Mouse (Mus musculus): ENCODE measurements around the gene Tmem151b.

Gene Tmem151b

DNA sequence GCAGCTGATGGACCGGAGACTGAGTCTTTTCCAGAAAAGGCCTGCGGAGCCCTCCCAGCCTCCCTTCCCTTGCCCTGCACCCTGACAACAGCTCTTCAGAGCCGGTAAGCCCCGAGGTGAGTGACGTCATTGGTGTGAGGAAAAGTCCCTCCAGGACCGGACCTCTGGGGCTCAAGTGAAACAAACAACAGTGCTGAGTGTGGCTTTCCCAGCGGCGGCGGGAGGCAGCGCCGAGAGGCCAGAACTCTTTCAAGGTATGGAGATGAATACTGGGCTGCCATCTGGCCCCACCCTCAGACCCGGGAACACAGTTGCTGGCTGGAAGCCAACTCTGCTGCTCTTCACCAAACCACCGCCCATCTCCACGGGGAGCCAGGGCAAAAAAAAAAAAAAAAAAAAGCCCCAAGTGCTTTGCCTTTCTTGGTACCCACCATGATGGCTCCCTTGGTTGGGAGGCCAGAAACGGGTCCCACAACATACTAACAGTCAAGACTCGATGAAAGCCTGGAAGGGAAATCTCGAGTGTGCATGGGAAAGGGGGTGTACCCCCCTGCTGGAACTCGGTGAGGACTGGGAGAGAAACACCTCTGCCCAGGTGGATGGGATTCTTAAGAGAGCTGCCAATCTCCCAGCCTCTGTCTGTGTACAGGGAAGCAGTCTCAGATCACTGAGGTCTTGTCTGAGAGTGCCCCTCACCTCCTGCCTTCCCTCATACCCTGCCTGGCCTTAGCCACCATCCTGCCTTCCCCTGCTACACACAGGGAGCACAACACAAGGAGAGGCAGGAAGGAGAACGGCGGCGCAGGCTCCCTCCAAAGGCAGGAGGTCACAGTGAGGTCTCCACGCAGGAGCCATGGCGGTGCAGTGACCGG, 5.2 kb downstream of the Tmem151b start:
- DNase-seq: peak; percentile 76

DNA sequence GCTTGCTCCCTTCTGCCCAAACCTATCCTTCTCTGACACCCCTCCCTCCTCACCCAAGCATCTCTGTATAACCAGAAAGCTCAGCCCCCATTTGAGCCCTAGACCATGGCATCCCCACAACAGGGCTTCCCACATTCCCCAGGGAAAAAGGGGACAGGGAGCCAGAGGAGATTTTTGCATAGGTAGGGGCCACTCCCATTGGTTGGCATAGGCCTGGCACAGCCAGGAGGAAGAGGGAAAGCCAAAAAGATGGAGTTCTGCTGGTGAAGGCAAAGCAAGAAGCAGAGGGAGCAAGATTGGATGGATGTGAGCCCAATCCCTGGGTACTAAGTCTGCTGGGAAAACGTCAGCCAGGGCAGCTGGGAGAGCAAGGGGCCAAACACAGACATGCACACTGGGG, 6.4 kb downstream of the Tmem151b start:
- peak; percentile 67 for DNase-seq

DNA sequence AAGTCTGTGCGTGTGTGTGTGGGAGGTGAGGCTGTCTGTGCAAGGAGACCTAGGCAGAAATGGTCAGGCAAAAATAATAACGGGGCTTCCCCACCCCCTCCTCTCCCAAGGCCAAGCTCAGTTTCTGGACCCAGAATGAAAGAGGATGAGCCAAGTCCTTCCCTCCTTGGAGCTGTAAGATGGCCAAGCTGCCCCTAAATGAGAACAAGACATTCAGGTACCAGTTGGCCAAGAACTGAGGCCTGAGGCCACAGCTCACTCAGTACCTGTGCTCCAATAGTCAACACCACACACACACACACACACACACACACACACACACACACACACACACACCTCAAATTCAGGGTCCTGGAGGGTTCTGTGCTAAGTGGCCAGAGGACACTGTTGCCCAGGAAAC, 6.8 kb downstream of the Tmem151b start:
- peak; percentile 78 for DNase-seq

DNA sequence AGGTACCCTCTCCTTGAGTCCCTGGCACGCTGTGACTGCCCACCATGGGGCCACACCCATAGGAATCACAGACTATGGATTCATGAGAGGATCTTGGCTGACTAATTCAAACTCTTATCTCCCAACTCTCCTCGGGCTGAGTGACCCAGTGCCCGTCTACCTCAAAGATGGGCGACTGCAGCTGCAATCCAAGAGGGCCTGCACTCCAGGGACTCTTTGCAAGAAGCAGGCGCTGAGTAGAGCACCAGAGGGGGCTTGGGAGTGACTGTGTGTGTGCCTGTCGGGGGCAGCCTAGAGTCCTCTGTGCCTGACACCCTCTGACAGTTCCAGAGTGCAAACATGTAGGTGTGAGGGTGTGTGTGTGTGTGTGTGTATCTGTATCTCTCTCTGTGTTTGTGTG, 7.3 kb downstream of the Tmem151b start:
- peak; percentile 49 for DNase-seq

DNA sequence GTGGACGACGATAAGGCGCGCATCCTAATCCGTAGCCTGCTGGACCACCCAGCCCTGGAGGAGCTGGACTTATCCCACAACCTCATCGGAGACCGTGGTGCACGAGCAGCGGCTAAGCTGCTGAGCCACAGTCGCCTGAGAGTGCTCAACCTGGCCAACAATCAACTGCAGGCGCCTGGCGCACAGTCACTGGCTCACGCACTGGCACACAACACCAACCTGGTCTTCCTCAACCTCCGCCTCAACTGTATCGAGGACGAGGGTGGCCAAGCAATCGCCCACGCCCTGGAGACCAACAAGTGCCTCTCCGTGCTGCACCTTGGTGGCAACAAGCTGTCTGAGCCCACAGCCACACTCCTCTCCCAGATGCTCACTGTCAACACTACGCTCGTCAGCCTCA, 9.8 kb downstream of the Tmem151b start:
- DNase-seq: peak; percentile 49

DNA sequence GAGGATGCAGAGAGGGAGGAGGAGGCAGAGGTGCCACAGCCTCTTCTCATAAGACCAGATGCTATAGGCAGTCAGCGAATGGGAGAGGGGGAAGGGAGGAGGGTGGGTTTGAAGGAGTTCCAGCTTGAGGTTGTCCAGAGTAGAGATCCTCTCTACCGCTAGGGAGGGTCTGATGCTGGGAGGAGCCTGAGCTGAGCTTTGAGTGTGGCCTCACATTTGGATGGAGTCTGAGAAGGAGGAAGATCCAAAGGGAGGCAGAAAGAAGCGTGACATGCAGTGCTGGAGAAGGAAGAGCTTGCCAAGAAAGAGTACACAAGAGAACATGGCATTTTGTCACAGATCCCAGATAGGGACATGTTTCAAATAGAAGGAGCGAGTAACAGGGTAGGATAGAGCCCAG, 11.1 kb downstream of the Tmem151b start:
- DNase-seq: no peak

DNA sequence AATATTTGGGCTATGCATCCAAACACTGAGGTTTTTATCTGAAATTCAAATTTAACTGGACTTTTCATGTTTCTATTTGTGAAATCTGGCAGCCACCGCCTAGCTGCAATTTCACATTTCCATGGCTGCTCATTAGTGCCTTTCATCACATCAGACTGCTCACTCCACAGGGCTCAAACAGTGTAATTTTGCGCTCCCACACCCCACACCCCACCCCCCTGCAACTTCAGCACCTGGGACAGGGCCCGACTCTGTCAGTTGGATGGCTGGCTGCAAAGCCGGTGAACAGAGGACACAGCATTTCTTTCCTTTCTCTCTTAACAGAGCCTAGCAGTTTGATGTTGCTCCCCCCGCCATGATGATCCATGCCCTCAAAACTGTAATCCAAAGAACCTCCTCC, 13.2 kb downstream of the Tmem151b start:
- no peak for DNase-seq

DNA sequence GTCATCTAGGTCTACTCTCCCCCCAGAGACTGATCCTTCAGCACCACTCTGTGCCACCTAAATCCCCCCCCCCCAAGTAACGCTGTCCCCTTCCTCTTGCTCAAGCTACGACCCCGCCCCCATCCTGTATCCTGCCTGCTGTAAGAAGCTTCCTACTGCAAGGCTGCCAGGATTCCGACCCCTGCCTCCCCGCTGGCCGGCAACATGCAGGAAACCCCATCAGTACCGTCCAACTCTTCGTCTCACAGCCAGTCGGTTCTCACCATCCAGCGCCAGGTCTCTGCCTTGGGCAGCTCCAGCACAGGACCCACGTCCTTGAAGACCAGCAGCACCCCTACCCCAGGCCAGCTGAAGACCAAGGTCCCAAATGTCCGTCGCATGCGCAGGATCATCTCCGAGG, 16.6 kb downstream of the Tmem151b start:
- no peak for DNase-seq

DNA sequence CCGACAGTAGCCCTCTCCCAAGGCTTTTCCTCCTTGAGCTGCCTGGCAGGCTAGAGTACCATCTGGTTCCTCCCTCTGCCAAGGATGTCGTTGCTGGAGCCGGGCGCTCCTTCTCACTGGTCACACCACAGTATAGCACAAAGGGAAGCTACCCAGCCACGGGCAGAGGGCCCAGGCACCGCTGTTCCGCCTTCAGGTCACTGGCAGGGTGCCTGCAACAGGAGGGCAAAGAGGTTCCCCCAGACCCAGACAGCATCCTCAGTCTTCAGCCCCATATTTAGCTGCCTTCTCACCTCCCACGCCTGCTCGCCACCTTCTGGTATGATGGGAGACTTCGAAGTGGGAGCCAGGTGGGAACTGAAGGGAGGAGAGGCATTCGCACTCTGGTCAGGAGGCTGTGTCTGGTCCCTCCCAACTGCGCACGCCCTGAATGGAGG, 19.1 kb downstream of the Tmem151b start:
- DNase-seq: peak; percentile 94

DNA sequence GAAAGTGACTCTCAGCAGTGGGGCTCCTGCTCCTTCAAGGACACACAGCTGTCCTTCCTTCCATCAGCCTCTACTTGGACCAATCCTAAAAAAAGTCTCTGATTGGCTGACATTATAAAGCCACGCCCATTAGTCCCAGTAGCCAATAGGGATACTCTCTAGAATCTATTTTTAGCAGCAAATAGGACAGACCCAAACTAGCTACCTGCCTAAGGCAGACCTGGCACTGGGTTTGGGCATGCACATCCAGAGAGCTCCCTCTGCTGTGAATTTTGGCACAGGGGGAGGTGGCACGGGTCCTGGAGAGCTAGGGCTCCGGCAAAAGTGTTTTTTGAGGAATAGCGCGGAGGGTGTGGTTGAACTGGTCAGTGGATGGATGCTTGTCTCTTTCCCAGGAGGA, 22.9 kb downstream of the Tmem151b start:
- DNase-seq: peak; percentile 70

DNA sequence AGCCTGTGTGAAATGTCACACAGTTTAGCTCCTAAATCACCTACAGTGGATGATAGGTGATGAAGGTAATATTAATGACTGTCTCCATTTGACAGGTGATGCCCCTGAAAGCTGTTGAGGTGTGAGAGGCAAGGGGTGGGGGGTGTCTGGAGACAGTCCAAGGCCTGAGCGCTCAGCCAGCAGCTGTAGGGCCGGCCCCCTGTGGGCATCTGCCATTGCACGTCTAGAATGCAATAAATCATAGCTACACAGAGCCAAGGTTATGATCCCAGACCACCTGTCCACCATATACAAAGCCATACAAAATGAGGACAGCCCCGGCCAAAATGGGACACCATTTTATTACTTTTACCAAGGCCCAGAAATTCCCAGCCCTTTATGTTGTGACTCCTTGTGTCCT, 24.5 kb downstream of the Tmem151b start:
- DNase-seq: peak; percentile 64

DNA sequence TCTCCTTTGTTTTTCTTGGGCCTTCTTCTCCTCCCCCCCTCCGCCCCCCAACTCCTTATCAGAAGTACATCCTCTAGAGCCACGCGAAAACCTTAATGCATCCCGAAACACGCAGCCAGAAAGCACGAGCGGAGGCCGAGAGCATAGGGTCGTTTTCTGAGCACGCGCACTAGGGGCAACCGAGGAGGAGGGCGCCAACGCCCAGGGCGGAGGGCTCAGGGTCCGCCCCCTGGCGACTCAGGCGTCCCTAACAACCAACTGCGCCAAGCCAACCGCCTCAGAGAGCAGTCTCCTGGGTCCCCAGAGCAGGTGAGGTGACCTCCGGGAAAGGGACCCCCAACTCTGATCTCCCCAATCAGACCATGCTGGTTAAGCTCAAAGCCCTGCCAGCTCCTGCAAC, 26.2 kb downstream of the Tmem151b start, which contains the start of gene Tcte1:
Gene Tcte1 (plus strand): TSS at position 172 of the 400 bp plus-strand sequence.
- DNase-seq: no peak

DNA sequence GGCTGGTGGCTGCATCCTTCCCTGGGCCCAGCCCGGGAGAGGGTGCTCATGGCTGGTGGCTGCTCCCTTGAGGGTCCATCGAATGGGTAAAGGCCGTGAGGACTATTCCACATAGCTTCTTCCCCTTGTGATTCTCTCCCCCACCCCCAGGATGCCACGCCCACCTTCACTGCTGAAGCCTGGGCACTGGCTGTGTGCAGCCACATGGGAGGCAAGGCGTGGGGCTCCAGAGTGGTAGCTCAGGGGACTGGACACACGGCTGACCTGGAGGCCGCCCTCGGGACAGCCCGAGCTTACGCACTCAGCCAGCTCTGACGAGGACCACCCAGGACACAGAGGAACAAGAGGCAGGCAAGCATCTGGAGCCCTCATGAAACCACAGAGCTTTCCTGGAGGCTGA, 29.3 kb downstream of the Tmem151b start:
- peak; percentile 68 for DNase-seq

DNA sequence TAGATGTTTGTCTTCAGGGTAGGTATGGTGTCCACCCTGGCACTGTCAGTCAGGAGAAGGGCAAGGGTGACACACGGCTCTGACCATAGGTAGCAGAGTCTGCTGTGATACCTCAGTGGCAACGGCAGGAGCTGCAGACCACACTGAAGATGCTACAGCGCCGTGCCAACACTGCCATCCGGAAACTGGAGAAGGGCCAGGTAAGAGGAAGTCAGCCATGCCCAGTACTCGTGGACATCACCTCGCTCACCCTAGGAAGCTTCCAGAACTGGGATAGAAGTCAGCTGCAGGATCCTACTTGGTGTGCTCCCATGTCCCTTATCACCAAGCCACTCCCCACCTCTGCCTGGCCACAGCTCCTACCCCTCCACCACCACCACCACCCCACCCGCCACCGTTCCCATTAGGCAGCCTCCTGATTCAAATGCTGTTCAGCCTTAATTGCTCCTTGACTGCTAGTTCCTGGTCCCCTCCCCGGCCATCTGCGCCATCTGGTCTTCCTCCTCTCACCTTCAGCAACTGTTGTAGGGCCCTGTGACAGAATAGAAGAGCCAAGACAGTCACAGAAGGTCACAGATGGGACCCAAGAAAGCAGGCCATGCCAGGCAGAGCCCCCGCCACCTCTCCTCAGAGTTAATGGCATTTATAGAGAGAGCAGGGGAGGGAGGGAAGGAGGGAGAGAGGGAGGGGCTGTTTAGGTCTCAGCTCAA, 30.6 kb downstream of the Tmem151b start:
- peak; percentile 96 for DNase-seq

DNA sequence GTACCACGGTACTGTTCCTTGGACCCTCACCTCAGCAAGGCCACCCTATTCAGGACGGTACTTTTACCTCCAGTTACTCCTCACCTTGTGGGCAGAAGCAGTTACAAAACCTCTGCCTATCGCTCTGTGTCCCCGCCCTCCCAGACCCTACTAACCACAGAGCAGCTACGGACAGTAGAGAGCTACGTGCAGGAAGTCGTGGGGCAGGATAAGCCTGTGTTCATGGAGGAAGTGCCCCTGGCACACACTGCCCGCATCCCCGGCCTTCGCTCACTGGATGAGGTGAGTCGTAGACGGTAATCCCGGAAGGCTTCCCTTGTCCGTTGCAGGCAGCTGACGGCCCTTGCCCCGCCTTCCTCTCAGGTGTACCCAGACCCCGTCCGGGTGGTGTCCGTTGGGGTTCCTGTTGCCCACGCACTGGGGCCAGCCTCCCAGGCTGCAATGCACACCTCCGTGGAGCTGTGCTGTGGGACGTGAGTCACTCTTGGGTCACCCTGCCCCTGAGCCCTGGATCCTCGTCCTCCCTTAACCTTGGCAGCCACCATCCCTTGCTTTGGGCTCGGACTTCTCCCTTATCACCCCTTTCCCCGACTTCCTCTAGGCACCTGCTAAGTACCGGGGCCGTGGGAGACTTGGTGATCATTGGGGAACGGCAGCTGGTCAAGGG, 31.8 kb downstream of the Tmem151b start:
- peak; percentile 60 for DNase-seq

DNA sequence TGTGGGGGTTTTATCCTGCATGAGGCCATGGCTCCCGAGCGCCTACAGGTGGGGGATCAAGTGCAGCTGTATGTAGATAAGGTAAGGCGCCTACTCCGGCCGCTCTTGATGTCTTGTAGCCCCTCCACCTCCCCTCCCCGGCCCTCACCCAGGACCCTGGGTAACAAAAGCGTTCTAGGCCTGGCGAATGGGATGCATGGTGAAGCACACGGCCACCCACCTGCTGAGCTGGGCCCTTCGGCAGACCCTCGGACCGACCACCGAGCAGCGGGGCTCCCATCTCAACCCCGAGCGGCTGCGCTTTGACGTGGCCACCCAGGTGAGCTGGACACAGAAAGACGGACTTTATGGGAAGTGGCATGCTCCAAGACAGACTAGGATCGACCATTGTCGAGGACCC, 32.3 kb downstream of the Tmem151b start:
- DNase-seq: peak; percentile 65

DNA sequence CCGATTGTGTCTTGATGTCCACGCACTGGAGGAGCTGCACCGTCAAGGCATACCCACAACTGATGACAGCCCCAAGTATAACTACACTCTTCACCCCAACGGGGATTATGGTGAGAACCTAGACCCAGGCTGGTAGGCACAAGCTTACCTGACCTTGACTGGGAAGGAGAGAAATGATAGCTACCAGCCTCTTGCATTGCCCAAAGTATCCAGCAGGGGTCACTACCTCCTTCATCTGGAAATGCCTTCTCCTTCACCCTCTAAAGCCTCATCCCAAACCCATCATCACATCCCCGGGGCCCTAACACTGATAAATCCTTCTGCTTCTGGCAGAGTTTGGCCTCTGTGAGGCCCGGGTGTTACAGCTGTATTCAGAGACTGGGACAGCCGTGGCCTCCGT, 33.0 kb downstream of the Tmem151b start:
- DNase-seq: peak; percentile 88

DNA sequence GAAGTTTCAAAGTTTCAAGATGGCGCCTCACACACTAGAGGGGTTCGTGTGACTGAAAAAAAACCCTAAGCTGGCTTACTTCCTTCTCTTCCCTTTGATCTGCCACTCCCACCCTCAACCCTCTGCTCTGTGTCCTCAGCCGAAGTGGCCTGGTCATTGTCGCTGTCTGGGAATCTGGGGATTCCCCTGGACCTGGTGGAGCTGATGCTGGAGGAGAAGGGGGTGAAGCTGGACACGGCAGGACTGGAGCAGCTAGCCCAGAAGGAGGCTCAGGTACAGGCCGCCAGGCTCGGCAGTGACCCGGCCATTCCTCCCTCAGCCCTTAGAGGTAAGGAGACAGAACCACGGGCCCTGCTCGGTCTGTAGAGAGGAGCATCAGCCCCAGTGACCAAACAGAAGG, 33.7 kb downstream of the Tmem151b start:
- no peak for DNase-seq

DNA sequence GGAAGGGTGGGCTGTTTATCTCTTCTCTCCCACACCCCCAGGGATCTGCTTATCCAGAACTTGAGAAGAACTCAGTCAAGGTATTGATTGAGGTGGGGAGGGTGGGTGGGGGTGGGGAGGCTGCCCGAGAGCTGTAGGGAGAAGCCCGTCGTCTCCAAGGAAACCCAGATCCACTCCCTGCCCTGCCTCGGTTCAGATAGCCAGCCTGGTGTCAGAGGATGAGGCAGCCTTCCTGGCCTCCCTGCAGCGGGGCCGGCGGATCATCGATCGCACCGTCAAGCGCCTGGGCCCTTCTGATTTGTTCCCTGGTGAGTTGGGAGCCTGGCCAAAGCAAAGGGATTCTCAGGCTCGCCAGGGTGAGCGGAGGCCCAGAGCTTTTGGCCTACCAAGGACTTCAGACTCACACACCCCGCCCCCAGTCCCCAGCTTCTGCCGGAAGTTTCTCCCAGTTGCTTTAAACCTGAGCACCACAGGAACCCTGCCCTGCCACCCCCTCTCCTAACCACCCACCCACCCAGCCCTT, 34.2 kb downstream of the Tmem151b start:
- DNase-seq: no peak

DNA sequence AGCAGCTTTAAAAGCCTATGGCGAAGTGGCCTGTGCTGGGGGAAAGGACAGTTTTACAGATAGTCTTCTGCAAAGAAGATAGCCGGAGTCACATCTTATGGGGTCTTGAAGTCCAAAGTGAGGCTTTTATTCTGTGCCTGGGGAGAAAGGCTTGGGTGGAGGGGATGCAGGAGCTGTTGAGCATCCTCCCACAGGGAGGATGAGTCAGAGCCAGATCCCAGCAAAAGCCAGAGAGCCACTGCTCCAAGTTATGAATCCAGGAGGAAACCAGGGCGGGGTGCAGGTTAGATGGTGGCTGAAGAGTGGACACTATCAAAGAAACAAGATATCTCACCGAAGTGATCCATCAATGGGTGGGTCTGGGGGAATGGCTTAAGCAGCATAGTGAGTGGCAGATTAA, 37.7 kb downstream of the Tmem151b start:
- no peak for DNase-seq

DNA sequence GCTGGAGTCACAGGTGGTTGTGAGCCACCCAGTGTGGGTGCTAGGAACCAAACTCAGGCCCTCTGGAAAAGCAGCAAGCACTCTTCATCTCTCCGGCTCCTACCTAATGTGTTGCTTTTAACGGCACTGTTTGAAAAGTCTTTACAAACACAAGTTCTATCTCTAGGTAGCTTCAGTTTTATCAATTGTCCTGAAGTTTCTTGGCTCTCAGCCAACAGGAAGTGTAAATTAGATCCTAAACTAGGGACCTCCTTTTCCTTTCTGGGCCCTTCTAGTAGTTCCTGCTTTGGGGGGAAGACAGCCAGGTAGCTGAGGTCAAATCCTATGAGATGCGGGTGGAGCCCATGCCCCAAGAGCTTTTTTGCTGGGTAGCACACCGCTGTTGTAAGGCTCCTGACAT, 38.6 kb downstream of the Tmem151b start:
- DNase-seq: no peak

DNA sequence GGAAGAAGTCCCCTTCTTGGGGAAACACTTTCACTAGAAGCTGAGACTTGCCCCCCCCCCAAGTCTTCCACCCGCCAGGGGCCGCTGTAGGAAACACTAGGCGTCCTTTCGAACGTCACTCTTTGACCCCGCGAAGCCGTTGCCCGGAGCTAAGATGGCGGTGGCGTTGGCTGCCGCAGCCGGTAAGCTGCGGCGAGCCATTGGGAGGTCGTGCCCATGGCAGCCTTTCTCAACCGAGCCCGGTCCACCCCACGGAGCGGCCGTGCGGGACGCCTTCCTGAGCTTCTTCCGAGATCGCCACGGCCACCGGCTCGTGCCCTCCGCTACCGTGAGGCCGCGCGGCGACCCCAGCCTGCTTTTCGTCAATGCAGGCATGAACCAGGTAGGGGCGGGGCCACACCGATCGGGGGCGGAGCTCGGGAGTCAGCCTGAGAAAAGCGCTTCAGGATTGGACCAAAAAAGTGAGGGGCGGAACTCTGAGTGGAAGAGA, 42.7 kb downstream of the Tmem151b start, which contains the start of gene Aars2:
Gene Aars2 (plus strand): TSS at position 142 of the 490 bp plus-strand sequence.
- DNase-seq: peak; percentile 92

DNA sequence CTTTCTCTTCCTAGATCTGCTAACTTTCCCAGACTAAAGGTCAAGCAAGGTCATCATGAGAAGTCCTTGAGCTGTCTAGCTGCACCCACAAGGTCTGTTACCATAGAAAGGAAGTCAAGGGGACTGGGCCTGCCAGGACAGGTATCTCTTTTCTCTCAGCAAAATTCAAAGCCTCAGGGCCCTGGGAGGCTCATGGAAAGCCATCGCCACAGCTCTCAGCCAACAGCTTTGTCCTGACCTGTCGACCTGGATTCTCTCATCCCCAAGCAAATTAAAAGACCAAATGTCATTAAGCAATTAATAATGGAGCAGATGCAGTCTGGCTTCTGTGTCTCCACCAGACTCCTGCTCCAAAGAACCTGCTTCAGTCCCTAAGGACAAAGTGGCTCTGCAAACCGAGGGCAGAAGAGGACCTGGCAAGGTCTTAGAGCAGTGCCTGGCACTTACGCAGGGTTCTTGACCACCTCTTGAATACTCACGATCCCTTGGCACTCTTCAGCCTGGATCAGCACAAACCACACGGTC, 43.5 kb downstream of the Tmem151b start:
- peak; percentile 58 for DNase-seq

All from cerebellum, adult 11-12 months (tissue).